8 mouse cellular contexts compared by ENCODE assay signal in the genomic region with DNA sequence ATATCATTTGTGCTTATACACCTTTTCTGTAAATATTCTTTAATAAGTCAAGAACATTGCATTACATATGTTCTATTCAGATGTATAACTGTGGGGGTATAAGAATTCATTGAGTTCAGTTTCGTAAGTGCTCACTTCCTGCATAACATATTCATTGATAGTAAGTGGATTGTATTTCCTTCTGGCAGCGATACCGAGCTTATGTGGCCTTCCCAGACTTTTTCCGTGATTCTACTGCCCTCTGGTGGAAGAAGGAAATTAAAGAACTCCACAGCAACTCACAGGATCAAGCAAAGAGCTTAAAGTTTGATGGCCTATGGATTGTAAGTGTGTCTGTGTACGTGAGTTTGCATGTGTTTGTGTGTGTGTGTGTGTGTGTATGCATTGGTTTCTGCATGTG.
DNase-seq lines count a peak whose midpoint lies in the region; ATAC-seq and TF ChIP-seq lines count a peak whose summit lies in the region.

No protein-coding gene starts in this region.

- peak; percentile 43 for DNase-seq in limb, embryonic 11.5 days (ENCODE audit: low spot score)
- DNase-seq in limb, embryonic 10.5 days (ENCODE audit: low spot score), result no peak
- DNase-seq in brain, embryonic 18.5 days (ENCODE audit: low read depth, low spot score), result peak; percentile 64
- peak; percentile 7 to 27 for DNase-seq in left cerebral cortex, postnatal 36 days (ENCODE audit: low spot score in 2 of 2)
- peak; percentile 9 to 11 for DNase-seq in natural killer cell, adult 2 months (ENCODE audit: low spot score in 2 of 2)

- H3K9ac ChIP-seq in limb, embryonic 11.5 days (ENCODE audit: low read length), result no peak overlapping the region
- H3K9ac ChIP-seq in forebrain, embryonic 13.5 days, result no peak overlapping the region
- no peak overlapping the region for H3K9ac ChIP-seq in intestine, postnatal 0 days (ENCODE audit: low read depth, low read length)

- H3K27ac ChIP-seq in limb, embryonic 11.5 days (replicated peaks; ENCODE audit: low read depth, low read length), result no peak overlapping the region
- no peak overlapping the region for H3K27ac ChIP-seq in limb, embryonic 10.5 days
- no peak overlapping the region for H3K27ac ChIP-seq in forebrain, embryonic 13.5 days
- H3K27ac ChIP-seq in intestine, postnatal 0 days (ENCODE audit: low read depth, low read length), result no peak overlapping the region

- H3K4me3 ChIP-seq in limb, embryonic 11.5 days (ENCODE audit: low read depth, low read length), result no peak overlapping the region
- no peak overlapping the region for H3K4me3 ChIP-seq in limb, embryonic 10.5 days
- H3K4me3 ChIP-seq in forebrain, embryonic 13.5 days, result no peak overlapping the region
- no peak overlapping the region for H3K4me3 ChIP-seq in intestine, postnatal 0 days (ENCODE audit: low read depth, low read length)

- no peaks in the 10 kb centered on the region for H3K27me3 ChIP-seq in limb, embryonic 11.5 days (ENCODE audit: control insufficient read depth, insufficient read depth, low read length)
- H3K27me3 ChIP-seq in limb, embryonic 10.5 days (ENCODE audit: low read depth, poor library complexity, severe bottlenecking), result no peaks in the 10 kb centered on the region
- no peaks in the 10 kb centered on the region for H3K27me3 ChIP-seq in forebrain, embryonic 13.5 days
- no peaks in the 10 kb centered on the region for H3K27me3 ChIP-seq in intestine, postnatal 0 days (replicated peaks; ENCODE audit: control insufficient read depth, insufficient read depth, low read length)

- no peaks in the 10 kb centered on the region for H3K9me3 ChIP-seq in limb, embryonic 11.5 days (ENCODE audit: control insufficient read depth, low read length)
- H3K9me3 ChIP-seq in limb, embryonic 10.5 days (replicated peaks), result no peaks in the 10 kb centered on the region
- H3K9me3 ChIP-seq in forebrain, embryonic 13.5 days (replicated peaks), result no peaks in the 10 kb centered on the region
- H3K9me3 ChIP-seq in intestine, postnatal 0 days (ENCODE audit: control insufficient read depth), result no peaks in the 10 kb centered on the region

- intact Hi-C loops in left cerebral cortex, postnatal 36 days (cut with DNase I), result loop anchor here (1.0 kb wide), 1 partner anchor 71 kb away; no protein-coding TSS in a partner anchor

- peak; percentile 85 for TF ChIP-seq CTCF in intestine, postnatal 0 days (IDR thresholded peaks at IDR 0.05; ENCODE audit: low read depth)

- 12% methylated on average over 5 of the region's 5 CpGs for WGBS in limb, embryonic 11.5 days
- 14% methylated on average over 5 of the region's 5 CpGs for WGBS in limb, embryonic 10.5 days
- 11% methylated on average over 5 of the region's 5 CpGs for WGBS in forebrain, embryonic 13.5 days
- WGBS in intestine, postnatal 0 days, result 8% methylated on average over 5 of the region's 5 CpGs

- no peak overlapping the region for H3K4me2 ChIP-seq in limb, embryonic 11.5 days (ENCODE audit: low read depth, severe bottlenecking)
- H3K4me2 ChIP-seq in forebrain, embryonic 13.5 days, result no peak overlapping the region
- H3K4me2 ChIP-seq in intestine, postnatal 0 days (replicated peaks; ENCODE audit: low read depth), result no peak overlapping the region

- no peaks in the 10 kb centered on the region for H3K4me1 ChIP-seq in limb, embryonic 11.5 days (ENCODE audit: control insufficient read depth, insufficient read depth, low read length)
- no peaks in the 10 kb centered on the region for H3K4me1 ChIP-seq in limb, embryonic 10.5 days
- H3K4me1 ChIP-seq in forebrain, embryonic 13.5 days, result no peaks in the 10 kb centered on the region
- H3K4me1 ChIP-seq in intestine, postnatal 0 days (replicated peaks; ENCODE audit: control insufficient read depth, insufficient read depth, low read length), result no peaks in the 10 kb centered on the region

- H3K36me3 ChIP-seq in limb, embryonic 11.5 days (ENCODE audit: control insufficient read depth, insufficient read depth, low read length), result no peaks in the 10 kb centered on the region
- no peaks in the 10 kb centered on the region for H3K36me3 ChIP-seq in limb, embryonic 10.5 days
- no peaks in the 10 kb centered on the region for H3K36me3 ChIP-seq in forebrain, embryonic 13.5 days (ENCODE audit: poor library complexity, severe bottlenecking)
- H3K36me3 ChIP-seq in intestine, postnatal 0 days (ENCODE audit: control insufficient read depth, insufficient read depth), result peaks cover 38% of the 10 kb centered on the region

- ATAC-seq in limb, embryonic 11.5 days (ENCODE audit: insufficient number of reproducible peaks, low FRiP score, low TSS enrichment, low read depth), result peak; percentile 31; the same call in 1 of the 2 replicates
- peak; percentile 75 for ATAC-seq in forebrain, embryonic 13.5 days
- ATAC-seq in intestine, postnatal 0 days, result peak; percentile 47; the same call in 1 of the 2 replicates
- ATAC-seq in erythroid progenitor cell, adult 5-6 weeks (replicated peaks; ENCODE audit: low FRiP score, poor library complexity, severe bottlenecking), result no peak
